Mouse (Mus musculus) liver, embryonic 13.5 days (tissue): ENCODE measurements around the gene Sun1. TPM values are rescaled to one million over a fixed set of nuclear protein-coding genes. Genes with fewer than 3 reads are reported as not detected.

Experiments
- ATAC-seq: fragments of 200-750 bp; cut with Nextera tagmentation; 2 replicates; pipeline ENCODE4 v1.8.0; 2017; ENCODE audit warnings: low read depth, mild to moderate bottlenecking, moderate number of reproducible peaks, moderate library complexity
- DNase-seq: peaks from one replicate; pipeline ENCODE4 v3.0.0; 2022
- H3K27ac ChIP-seq: fragments of 300-500 bp; sonication (generic); 2 replicates; pipeline ENCODE4 v1.5.1; 2015; ENCODE audit warnings: moderate library complexity, mild to moderate bottlenecking, inconsistent platforms
- H3K27me3 ChIP-seq: fragments of 300-500 bp; sonication (generic); 2 replicates; pipeline ENCODE4 v1.6.1; 2015; ENCODE audit warnings: mild to moderate bottlenecking, inconsistent platforms
- H3K36me3 ChIP-seq: fragments of 300-500 bp; sonication (generic); 2 replicates; pipeline ENCODE4 v1.6.1; 2015; ENCODE audit warnings: mild to moderate bottlenecking, inconsistent platforms
- H3K4me1 ChIP-seq: fragments of 300-500 bp; sonication (generic); replicated peaks from 2 replicates; pipeline ENCODE4 v1.6.1; 2015; ENCODE audit warnings: inconsistent platforms
- H3K4me2 ChIP-seq: fragments of 300-500 bp; sonication (generic); 2 replicates; pipeline ENCODE4 v1.6.1; 2015; ENCODE audit warnings: inconsistent platforms, mild to moderate bottlenecking, moderate library complexity
- H3K4me3 ChIP-seq: fragments of 300-500 bp; sonication (generic); replicated peaks from 2 replicates; pipeline ENCODE4 v1.5.1; 2015; ENCODE audit warnings: mild to moderate bottlenecking, inconsistent platforms
- H3K9ac ChIP-seq: fragments of 300-500 bp; sonication (generic); 2 replicates; pipeline ENCODE4 v1.6.1; 2015; ENCODE audit warnings: mild to moderate bottlenecking, inconsistent platforms
- H3K9me3 ChIP-seq: fragments of 300-500 bp; sonication (generic); replicated peaks from 2 replicates; pipeline ENCODE4 v1.6.1; 2016; ENCODE audit warnings: inconsistent platforms
- WGBS: fragments of 180-500 bp; shearing (Covaris S2); methylation state at CpG from one replicate; pipeline ENCODE4 v1.1.7; 2015; ENCODE audit not compliant: insufficient replicate concordance; 5-methylcytosine and 5-hydroxymethylcytosine counted together
- polyA plus RNA-seq: library from polyadenylated mRNA; unstranded; fragments of >200 nt; fragmentation: Nextera tagmentation; extraction: Ambion mirVana; gene quantifications from 2 replicates; pipeline ENCODE4 v1.2.1, GENCODE M21; 2015

Gene Sun1
- polyA plus RNA-seq: 20.9 and 23.7 TPM in 2 replicates

- peak; percentile 90 for ATAC-seq
Measured at GRCm38 (mm10) chr5:139199995-139200769, at the start of gene Sun1. Gene Sun1 (plus strand): TSS chr5:139200637.

GRCm38 (mm10) chr5:139160899-139161298 is 39.5 kb upstream of the Sun1 start:
- H3K4me2 ChIP-seq: no peak overlapping the region
- H3K27me3 ChIP-seq: no peaks in the 10 kb centered on the region
- ATAC-seq (no peak), DNase-seq (no peak)
- H3K9ac ChIP-seq: no peak overlapping the region
- peaks cover 20% of the 10 kb centered on the region for H3K4me1 ChIP-seq
- H3K4me3 ChIP-seq: no peak overlapping the region
- peaks cover 50% of the 10 kb centered on the region for H3K36me3 ChIP-seq
- H3K27ac ChIP-seq: no peak overlapping the region
- 63% methylated on average over 8 of the region's 8 CpGs for WGBS
- no peaks in the 10 kb centered on the region for H3K9me3 ChIP-seq

More at GRCm38 (mm10) chr5:139199995-139200769, at the start of gene Sun1:
- Histone ChIP-seq H3K27me3 (no peaks in the 10 kb centered on the region), H3K9ac (peak within 1 kb of the TSS; percentile 96), H3K4me2 (peak within 1 kb of the TSS; percentile 98), H3K27ac (peak within 1 kb of the TSS; percentile 97), H3K9me3 (no peaks in the 10 kb centered on the region), H3K4me1 (peaks cover 89% of the 10 kb centered on the region), H3K36me3 (0 out of 2 replicates have a peak, but pooled peaks cover 4% of the 10 kb centered on the region), H3K4me3 (peak within 1 kb of the TSS; percentile 96)
- peak; percentile 99 for DNase-seq
- WGBS: under 1% methylated on average over 61 of the region's 64 CpGs

GRCm38 (mm10) chr5:139161632-139162031 is 38.8 kb upstream of the Sun1 start:
- no peaks in the 10 kb centered on the region for H3K27me3 ChIP-seq
- no peak overlapping the region for H3K4me3 ChIP-seq
- H3K9me3 ChIP-seq: no peaks in the 10 kb centered on the region
- DNase-seq: no peak
- no peak overlapping the region for H3K27ac ChIP-seq
- ATAC-seq: no peak
- H3K36me3 ChIP-seq: peaks cover 49% of the 10 kb centered on the region
- WGBS: 30% methylated on average over 10 of the region's 10 CpGs
- no peak overlapping the region for H3K9ac ChIP-seq
- no peak overlapping the region for H3K4me2 ChIP-seq
- H3K4me1 ChIP-seq: peaks cover 25% of the 10 kb centered on the region

- Histone ChIP-seq H3K36me3 (peaks cover 68% of the 10 kb centered on the region), H3K4me2 (peak overlapping the region; percentile 13; the same call in 1 of the 2 replicates), H3K4me1 (peaks cover 30% of the 10 kb centered on the region), H3K27me3 (no peaks in the 10 kb centered on the region), H3K27ac (0 out of 2 replicates have a peak overlapping the region, but pooled peaks have one; percentile 39), H3K9ac (no peak overlapping the region), H3K4me3 (no peak overlapping the region), H3K9me3 (no peaks in the 10 kb centered on the region)
- peak; percentile 55 for ATAC-seq
- peak; percentile 8 for DNase-seq
- WGBS: 19% methylated on average over 6 of the region's 6 CpGs
Measured at GRCm38 (mm10) chr5:139166781-139167361, 33.6 kb upstream of the Sun1 start.

- ATAC-seq (no peak), DNase-seq (no peak)
- no peaks in the 10 kb centered on the region for H3K27me3 ChIP-seq
- H3K9ac ChIP-seq: no peak overlapping the region
- peaks cover 69% of the 10 kb centered on the region for H3K36me3 ChIP-seq
- WGBS: 44% methylated on average over 1 of the region's 1 CpGs
- H3K9me3 ChIP-seq: no peaks in the 10 kb centered on the region
- no peak overlapping the region for H3K4me2 ChIP-seq
- H3K4me3 ChIP-seq: no peak overlapping the region
- peaks cover 23% of the 10 kb centered on the region for H3K4me1 ChIP-seq
- peak overlapping the region; percentile 39; the same call in 1 of the 2 replicates for H3K27ac ChIP-seq
Measured at GRCm38 (mm10) chr5:139167548-139167947, 32.9 kb upstream of the Sun1 start.

GRCm38 (mm10) chr5:139171929-139172328 is 28.5 kb upstream of the Sun1 start:
- Histone ChIP-seq H3K4me2 (no peak overlapping the region), H3K36me3 (peaks cover 64% of the 10 kb centered on the region), H3K4me1 (peaks cover 9% of the 10 kb centered on the region), H3K27me3 (no peaks in the 10 kb centered on the region), H3K4me3 (no peak overlapping the region), H3K27ac (no peak overlapping the region), H3K9ac (no peak overlapping the region), H3K9me3 (no peaks in the 10 kb centered on the region)
- no peak for ATAC-seq
- WGBS: 73% methylated on average over 4 of the region's 4 CpGs
- DNase-seq: no peak

- Histone ChIP-seq H3K36me3 (peaks cover 65% of the 10 kb centered on the region), H3K27me3 (no peaks in the 10 kb centered on the region), H3K9ac (no peak overlapping the region), H3K4me2 (no peak overlapping the region), H3K27ac (no peak overlapping the region), H3K9me3 (no peaks in the 10 kb centered on the region), H3K4me1 (0 out of 2 replicates have a peak, but pooled peaks cover 2% of the 10 kb centered on the region), H3K4me3 (no peak overlapping the region)
- no peak for ATAC-seq
- 65% methylated on average over 10 of the region's 10 CpGs for WGBS
- no peak for DNase-seq
Measured at GRCm38 (mm10) chr5:139174141-139174540, 26.3 kb upstream of the Sun1 start.

GRCm38 (mm10) chr5:139174556-139175547 is 25.6 kb upstream of the Sun1 start:
- no peak for ATAC-seq
- H3K27ac ChIP-seq: no peak overlapping the region
- H3K4me2 ChIP-seq: no peak overlapping the region
- H3K27me3 ChIP-seq: no peaks in the 10 kb centered on the region
- no peak for DNase-seq
- no peaks in the 10 kb centered on the region for H3K9me3 ChIP-seq
- H3K4me3 ChIP-seq: no peak overlapping the region
- 64% methylated on average over 7 of the region's 10 CpGs for WGBS
- peaks cover 71% of the 10 kb centered on the region for H3K36me3 ChIP-seq
- H3K4me1 ChIP-seq: 0 out of 2 replicates have a peak, but pooled peaks cover 2% of the 10 kb centered on the region
- H3K9ac ChIP-seq: no peak overlapping the region

GRCm38 (mm10) chr5:139178895-139179631 is 21.4 kb upstream of the Sun1 start:
- H3K9ac ChIP-seq: no peak overlapping the region
- H3K4me2 ChIP-seq: no peak overlapping the region
- ATAC-seq: peak; percentile 83
- peaks cover 69% of the 10 kb centered on the region for H3K36me3 ChIP-seq
- H3K27me3 ChIP-seq: no peaks in the 10 kb centered on the region
- H3K4me3 ChIP-seq: no peak overlapping the region
- H3K4me1 ChIP-seq: 0 out of 2 replicates have a peak, but pooled peaks cover 2% of the 10 kb centered on the region
- WGBS: 22% methylated on average over 11 of the region's 11 CpGs
- no peak overlapping the region; the same call in 1 of the 2 replicates for H3K27ac ChIP-seq
- no peaks in the 10 kb centered on the region for H3K9me3 ChIP-seq
- peak; percentile 57 for DNase-seq

- H3K4me2 ChIP-seq: no peak overlapping the region
- no peak overlapping the region for H3K27ac ChIP-seq
- 74% methylated on average over 2 of the region's 2 CpGs for WGBS
- DNase-seq (no peak), ATAC-seq (no peak)
- H3K9me3 ChIP-seq: no peaks in the 10 kb centered on the region
- H3K4me3 ChIP-seq: no peak overlapping the region
- H3K27me3 ChIP-seq: no peaks in the 10 kb centered on the region
- no peak overlapping the region for H3K9ac ChIP-seq
- 0 out of 2 replicates have a peak, but pooled peaks cover 2% of the 10 kb centered on the region for H3K4me1 ChIP-seq
- H3K36me3 ChIP-seq: peaks cover 75% of the 10 kb centered on the region
Measured at GRCm38 (mm10) chr5:139183131-139183530, 17.3 kb upstream of the Sun1 start.
